Mouse (Mus musculus) stomach, adult 2 months (tissue): Measurements from ENCODE around the gene Mcam. TPM values are rescaled to one million over a fixed set of nuclear protein-coding genes. Genes with fewer than 3 reads are reported as not detected.

ENCODE experiments used
- polyA plus RNA-seq: library from polyadenylated mRNA; depleted of rRNA; stranded (reverse); fragments of >200 nt; gene quantifications from 2 replicates; pipeline ENCODE4 v1.2.3, GENCODE M21; 2012; rRNA removed

Mcam gene
- polyA plus RNA-seq = 38.7 and 43.6 TPM in 2 replicates

GRCm38 (mm10) chr9:44134101-44134850 lies at the start of gene Mcam:
Gene Mcam (plus strand): TSS chr9:44134469.

GRCm38 (mm10) chr9:44101490-44101889 lies 32.8 kb upstream of the Mcam start, which contains the start of gene Mfrp:
Gene Mfrp (plus strand): TSS chr9:44101729.

GRCm38 (mm10) chr9:44107110-44107509 lies 27.2 kb upstream of the Mcam start, which contains the start of gene C1qtnf5:
Gene C1qtnf5 (plus strand): TSS chr9:44107245.

GRCm38 (mm10) chr9:44113105-44113789 lies 21.0 kb upstream of the Mcam start, which contains the start of the genes Gm49380 and Rnf26:
Gene Gm49380 (minus strand): TSS chr9:44113500.
Gene Rnf26 (minus strand): TSS chr9:44113517.

Other genes with a start within 250 kb of the Mcam start
- 21.2 and 22.5 TPM in 2 replicates for gene Thy1, start 91.1 kb upstream of the Mcam start, polyA plus RNA-seq
- 2.8 and 5.2 TPM in 2 replicates for gene Usp2, start 67.4 kb upstream of the Mcam start, polyA plus RNA-seq
- gene Mfrp, start 32.7 kb upstream of the Mcam start, polyA plus RNA-seq = 0.35 and 0.42 TPM in 2 replicates
- 9.8 and 13.4 TPM in 2 replicates for gene C1qtnf5, start 27.2 kb upstream of the Mcam start, polyA plus RNA-seq
- gene Gm49380, start 21.0 kb upstream of the Mcam start, polyA plus RNA-seq = 0.03 and 0.43 TPM in 2 replicates
- gene Rnf26, start 21.0 kb upstream of the Mcam start, polyA plus RNA-seq = 19.0 and 21.9 TPM in 2 replicates
- gene Cbl, start 99.6 kb downstream of the Mcam start, polyA plus RNA-seq = 2.5 TPM in 2 replicates
- gene Ccdc153, start 106.2 kb downstream of the Mcam start, polyA plus RNA-seq = 0.06 TPM in 1 of 2 replicates, not detected in the other
- not detected in 2 replicates for gene Pdzd3, start 117.0 kb downstream of the Mcam start, polyA plus RNA-seq
- 4.4 and 5.1 TPM in 2 replicates for gene Nlrx1, start 134.1 kb downstream of the Mcam start, polyA plus RNA-seq
- gene Abcg4, start 154.1 kb downstream of the Mcam start, polyA plus RNA-seq = 3.1 and 3.2 TPM in 2 replicates
- gene Hinfp, start 171.2 kb downstream of the Mcam start, polyA plus RNA-seq = 3.4 and 5.5 TPM in 2 replicates
- gene C2cd2l, start 185.8 kb downstream of the Mcam start, polyA plus RNA-seq = 38.4 and 40.7 TPM in 2 replicates
- gene Dpagt1, start 191.6 kb downstream of the Mcam start, polyA plus RNA-seq = 27.1 and 28.1 TPM in 2 replicates
- gene H2afx, start 200.2 kb downstream of the Mcam start, polyA plus RNA-seq = 42.8 and 86.6 TPM in 2 replicates
- 19.0 and 20.5 TPM in 2 replicates for gene Hmbs, start 209.8 kb downstream of the Mcam start, polyA plus RNA-seq
- gene Vps11, start 227.2 kb downstream of the Mcam start, polyA plus RNA-seq = 7.8 and 9.0 TPM in 2 replicates
- 23.7 and 29.7 TPM in 2 replicates for gene Hyou1, start 245.0 kb downstream of the Mcam start, polyA plus RNA-seq